Mouse (Mus musculus): ENCODE results near the gene Gm11549.

Gm11549 gene

DNA sequence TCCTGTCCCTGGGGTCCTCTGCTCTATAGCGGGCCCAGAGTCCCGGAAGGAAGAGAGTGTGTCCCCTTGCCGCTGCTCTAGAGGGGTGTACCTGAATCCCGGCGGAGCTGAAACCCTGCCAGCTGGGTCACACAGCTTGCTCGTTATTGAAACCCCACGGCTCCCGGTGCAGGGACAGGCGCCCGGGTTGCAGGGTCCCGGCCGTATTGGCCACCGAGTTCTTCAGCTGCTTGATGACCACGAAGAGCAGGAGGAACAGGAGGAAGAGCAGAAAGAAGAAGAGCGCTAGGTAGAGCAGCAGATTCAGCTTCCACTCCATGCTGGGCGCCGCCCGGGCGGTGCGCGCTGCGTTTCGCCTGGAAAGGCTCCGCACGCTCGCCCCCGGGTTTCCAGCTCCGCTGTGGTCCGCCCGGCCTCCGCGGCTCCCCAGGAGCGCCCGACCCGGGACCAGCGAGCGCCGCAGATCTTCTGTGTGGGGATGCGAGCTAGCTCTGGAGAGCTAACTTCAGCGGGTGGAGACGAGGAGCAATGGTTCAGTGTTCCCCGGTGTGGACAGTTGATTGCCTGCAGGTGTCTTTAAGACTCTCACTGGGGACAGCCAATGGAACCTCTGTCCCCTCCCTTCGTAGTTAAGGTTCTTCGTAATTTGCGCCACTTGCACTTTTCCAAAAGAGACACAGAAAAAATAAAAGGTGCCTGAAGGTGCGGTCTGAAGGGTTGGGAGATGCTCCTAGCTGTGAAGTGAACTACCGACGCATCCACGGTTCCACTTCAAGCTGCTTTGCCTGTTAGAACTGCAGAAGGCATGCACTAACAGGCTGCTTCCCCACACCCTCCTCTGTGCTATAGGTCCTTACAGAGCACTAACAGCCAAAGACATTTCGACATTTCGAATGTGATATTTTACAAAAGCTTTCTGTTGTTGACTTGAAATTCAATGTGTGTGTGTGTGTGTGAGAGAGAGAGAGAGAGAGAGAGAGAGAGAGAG, at the start of gene Gm11549:
Gm11549 (minus strand) TSS at position 741 of the 988 bp plus-strand sequence.
- no peak for DNase-seq

DNA sequence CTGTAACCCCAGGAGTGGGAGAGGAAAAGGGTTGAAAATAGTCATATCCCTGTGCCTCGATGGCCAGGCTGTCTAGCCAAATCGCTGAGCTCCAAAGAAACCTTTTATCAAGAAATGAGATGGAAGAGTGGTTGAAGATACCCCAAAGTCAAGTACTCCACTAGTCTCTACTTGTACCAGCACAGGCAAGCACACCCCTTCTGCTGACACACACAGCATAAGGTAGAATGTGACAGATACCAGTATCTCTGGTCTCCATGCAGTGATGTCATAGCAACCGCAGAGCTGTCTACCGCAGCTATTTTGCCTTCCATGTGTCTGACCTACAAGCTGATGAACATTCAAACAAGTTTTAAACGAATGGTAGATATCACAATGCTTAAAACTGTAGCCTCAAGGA, 48.2 kb upstream of the Gm11549 start:
- no peak for DNase-seq

DNA sequence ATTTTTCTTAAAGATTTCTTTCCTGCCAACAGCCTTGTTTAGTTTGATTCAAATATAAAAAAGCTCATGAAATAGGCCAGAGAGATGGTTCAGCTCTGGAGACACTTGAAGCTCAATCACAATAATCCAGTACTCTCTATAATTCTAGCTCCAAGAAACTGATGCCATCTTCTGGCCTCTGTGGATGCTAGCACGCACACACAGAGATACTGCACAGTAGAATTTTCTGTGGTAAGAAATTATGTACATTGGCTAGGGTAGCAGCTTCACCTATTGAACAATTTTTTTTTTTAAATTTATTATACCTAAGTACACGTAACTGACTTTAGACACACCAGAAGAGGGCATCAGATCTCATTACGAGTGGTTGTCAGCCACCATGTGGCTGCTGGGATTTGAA, 42.1 kb upstream of the Gm11549 start:
- no peak for DNase-seq

GRCm38 (mm10) chr3:36559606-36560005, 38.0 kb upstream of the Gm11549 start:
- DNase-seq: no peak

- no peak for DNase-seq
Measured at GRCm38 (mm10) chr3:36557601-36558000, 36.0 kb upstream of the Gm11549 start.

DNA sequence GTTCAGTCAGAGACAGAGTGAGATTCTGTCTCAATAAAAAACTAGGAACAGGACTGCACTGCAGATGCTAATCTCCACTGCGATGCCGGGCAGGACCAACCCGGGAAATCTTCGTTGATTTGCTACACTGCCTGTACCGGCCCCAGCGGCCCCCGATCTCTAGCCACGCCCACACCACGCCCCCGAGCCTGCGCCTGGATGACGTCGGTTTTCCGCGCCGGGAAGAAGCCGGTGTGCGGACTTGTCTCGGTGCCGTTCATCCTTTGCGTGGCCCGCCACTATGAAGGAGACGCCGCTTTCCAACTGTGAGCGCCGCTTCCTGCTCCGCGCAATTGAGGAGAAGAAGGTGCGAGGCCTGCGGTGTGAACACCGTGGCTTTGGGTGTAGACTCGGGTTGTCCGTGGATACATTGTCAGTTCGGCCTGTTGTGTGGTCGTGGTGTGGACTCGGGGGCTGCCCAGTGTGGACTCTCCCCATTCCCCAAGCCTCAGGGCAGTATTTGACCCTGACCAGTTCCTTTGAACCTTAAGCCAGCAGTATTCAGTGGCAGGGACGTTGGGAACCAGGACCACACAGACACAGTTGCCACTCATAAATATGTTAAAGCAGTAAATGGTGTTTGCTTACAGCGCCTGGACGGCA, 30.9 kb upstream of the Gm11549 start, which contains the start of gene Exosc9:
Exosc9 (plus strand) TSS at position 201 of the 642 bp plus-strand sequence.
- peak; percentile 95 for DNase-seq

DNA sequence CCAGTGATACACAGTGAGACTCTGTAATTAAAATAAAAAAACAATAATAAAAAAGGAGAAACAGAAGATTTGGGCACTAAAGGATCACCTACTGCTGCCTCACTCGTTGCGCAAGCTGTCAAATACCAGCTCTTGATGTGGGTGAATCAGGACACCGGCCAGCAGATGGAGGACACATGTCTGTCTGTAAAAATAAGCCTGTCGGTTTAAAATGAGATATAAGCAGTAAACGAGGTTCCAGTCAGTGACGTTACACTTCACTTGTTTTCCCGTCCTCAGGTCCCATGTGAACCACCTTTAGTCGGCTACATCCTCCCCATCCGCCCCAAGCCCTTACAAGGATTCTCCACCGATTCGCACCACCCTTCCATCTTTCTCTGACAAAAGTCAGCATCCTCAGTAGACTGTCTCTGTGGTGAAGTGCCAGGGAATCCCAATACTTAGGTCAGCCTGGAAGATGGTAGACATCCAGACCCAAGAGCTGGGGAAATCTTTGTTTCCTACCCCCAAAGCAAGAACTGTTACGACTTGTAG, 30.3 kb upstream of the Gm11549 start:
- no peak for DNase-seq

- DNase-seq: peak; percentile 25
Measured at GRCm38 (mm10) chr3:36551343-36551742, 29.7 kb upstream of the Gm11549 start.

DNA sequence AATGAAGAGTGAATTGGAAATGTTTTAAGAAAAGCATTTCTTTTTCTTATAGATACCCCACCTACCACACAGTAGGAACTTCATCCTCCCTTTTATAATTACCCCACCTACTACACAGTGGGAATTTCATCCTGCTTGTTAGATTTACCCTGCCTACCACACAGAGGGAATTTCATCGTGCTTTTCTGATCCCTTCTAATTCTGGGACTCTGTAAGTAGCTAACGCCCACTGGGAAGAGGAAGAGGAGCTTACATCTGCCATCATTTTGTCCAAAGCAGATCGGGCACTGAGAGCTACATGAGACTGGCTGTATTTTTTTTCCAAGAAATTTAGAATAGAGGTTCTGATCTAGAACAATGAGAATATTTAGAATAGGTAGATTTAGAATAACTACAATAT, 23.3 kb upstream of the Gm11549 start:
- DNase-seq: no peak

GRCm38 (mm10) chr3:36541399-36541798, 19.8 kb upstream of the Gm11549 start:
- DNase-seq: no peak

DNA sequence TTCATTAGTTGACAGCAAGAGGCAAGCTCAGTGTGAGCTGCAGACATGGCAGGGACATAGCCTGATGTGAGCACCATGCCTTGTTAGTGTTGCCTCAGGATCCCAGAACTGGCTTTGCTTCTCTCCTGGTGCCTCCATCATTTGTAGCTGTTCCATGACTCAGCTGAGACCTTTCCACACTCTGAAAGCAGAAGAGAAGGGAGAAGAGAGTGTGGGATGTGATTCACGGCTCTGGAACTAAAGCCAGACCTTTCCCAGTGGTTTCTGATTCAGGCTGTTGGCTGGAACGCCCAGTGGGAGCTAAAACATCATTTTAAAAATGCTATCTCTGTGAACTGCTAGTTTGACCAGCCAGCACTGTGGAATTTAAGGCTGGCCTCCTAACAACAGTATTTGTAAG, 19.1 kb upstream of the Gm11549 start:
- no peak for DNase-seq

DNA sequence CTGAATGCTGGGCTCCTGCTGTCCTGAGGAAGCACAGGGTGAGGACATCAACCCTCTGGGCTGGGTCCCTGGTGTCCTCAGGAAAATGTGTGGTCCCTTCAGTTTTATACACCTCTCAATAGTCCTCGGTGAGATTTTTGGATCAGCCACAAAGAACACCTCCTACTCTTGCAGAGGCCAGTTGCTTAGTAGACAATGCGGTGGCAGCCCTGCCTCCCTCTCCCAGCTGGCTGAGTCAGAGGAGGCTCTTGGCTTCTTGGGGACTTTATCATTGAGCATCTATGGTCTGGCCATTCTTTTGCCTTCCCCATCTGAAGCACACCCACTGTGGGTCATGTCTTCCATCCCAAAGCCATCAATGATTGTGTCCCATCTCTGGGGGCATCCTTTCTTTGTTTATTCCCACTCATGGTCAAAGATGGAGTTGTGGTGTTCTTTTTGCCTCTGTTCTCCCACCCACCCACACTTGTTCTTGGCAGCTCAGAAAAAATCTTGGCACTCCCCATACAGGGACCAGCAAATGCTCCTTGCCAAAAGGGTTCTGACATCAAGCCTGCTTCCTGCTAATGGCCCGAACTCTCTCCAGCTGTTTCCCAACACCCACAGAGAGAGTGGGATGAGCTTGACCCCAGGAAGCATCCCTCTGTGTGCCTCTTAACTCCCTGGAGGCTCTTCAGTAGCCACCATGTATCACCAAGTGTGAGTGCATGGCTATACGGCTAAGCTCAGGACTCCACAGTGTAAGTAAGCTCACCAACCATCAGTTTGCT, 16.3 kb upstream of the Gm11549 start:
- DNase-seq: no peak

DNA sequence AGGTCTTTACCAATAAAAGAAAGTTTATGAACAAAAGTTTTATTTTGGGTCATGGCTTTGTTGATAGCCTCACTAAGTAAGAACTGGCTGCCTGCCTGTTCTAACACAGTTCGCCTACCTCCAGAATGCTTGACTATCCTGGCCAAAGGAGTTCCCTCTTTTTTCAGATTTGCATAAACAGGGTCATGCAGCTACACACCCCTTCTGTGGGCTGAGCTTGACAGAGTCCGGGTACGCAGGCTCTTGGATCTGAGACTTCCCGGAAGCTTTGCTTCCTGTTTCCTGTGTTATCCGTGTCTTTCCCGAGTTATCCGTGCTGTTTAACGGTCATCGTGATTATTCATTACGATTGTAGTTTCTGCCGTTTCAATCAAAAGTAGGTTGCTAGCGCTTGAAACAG, 14.4 kb upstream of the Gm11549 start:
- DNase-seq: no peak

GRCm38 (mm10) chr3:36533201-36533672, 11.6 kb upstream of the Gm11549 start:
- DNase-seq: no peak

DNA sequence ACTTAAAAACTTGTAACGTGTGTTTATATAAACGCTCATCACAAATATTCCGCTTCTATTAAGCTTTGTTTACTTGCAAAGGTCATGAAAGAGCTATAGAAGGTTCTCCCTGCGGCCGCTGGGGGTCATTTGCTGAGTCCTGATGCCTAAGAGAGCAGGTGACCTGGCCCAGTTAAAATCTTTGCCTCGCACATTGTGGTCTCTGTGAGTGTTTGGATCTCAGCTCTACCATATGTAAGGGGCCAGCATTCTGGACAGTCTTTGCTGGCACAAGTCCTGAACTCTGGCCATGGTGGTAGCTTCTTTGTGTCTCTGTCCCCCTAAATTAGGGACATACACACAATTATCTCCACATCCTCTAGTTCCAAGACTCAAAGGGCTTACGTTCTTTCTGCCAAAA, 11.1 kb upstream of the Gm11549 start:
- DNase-seq: no peak

DNA sequence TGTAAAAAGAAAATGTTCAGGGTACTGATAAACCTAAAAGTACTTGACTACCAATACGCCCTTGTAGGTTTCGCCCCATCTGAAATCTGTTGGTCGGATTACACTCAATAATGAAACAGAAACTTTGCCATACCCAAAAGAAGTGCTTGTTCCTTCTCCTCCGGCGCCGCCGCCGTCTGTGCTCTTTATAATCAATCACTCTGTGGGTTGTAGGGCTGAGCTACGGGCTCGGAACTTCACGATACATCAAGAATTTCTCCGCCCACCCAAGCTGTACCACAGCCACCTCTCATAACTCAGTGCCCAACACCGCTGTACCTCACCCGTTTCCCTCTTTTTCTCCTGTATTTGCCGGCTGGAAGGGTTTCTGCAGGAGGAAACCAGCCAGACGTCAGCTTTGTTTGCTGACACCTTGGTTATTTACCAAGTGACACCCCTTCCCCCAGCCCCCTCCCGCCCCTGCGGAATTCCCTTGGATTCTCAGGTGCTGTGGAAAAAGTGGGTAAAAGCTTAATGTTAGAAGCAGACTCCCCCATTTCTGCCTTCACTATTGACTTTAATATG, 10.4 kb upstream of the Gm11549 start:
- no peak for DNase-seq

DNA sequence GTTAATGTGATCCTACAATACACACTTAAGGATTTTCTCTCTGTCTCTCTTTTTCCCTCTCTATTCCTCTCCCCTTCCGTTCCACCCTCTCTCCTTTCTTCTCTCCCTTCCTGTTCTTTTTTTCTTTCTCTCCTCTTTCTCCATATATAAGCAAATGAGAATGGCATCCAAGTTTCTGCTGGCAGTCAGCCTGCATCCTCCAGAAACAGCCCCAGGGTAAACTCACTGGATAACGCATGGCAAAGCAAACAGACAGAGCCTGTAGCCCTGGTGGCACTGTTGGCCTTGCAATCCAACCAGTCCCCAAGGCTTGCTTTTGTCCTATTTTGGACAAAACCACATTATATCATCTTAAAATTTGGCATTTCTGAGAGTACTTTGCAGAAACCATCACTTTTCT, 9.6 kb upstream of the Gm11549 start:
- no peak for DNase-seq

GRCm38 (mm10) chr3:36530781-36531180, 9.2 kb upstream of the Gm11549 start:
- no peak for DNase-seq

DNA sequence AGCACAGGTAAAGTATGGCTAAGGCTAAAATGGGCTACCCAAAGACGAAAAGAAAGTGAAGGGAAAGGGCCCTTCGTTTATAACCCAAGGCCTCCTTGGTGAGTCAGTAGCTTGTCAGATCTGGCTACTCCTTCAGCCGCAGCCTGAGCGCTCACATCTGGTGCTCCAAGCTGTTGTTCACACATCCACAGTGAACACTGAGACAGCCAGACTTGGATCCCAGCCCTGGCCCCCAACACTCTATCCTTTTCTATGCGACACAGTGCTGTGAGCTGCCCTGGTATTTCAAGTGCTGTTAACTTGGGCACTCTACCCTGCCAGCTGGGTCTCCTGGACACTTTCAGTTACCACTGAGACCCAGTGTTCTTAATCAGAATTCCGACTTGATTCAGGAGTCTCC, 8.7 kb upstream of the Gm11549 start:
- no peak for DNase-seq

GRCm38 (mm10) chr3:36524466-36524865, 2.9 kb upstream of the Gm11549 start:
- no peak for DNase-seq

GRCm38 (mm10) chr3:36522137-36522536, 524 bp upstream of the Gm11549 start:
- no peak for DNase-seq

DNA sequence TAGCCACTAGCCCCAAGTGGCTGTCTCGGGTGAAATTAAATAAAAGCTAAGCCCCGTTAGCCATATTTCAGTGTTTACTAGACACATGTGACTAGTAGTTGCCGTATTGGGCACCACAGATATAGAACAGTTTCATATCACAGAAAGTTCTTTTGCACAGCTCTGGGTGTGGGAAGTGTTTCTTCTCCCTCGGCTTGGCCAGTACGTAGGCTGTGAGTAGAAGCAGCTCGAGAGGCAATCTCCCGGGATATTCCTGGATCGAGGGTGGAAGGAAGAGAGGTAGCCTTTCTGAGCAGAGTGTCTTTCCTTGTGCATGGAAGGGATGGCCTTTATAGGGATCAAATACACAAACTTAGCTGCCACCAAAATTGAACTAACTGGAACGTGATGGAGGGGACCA, 5.4 kb downstream of the Gm11549 start:
- DNase-seq: no peak

DNA sequence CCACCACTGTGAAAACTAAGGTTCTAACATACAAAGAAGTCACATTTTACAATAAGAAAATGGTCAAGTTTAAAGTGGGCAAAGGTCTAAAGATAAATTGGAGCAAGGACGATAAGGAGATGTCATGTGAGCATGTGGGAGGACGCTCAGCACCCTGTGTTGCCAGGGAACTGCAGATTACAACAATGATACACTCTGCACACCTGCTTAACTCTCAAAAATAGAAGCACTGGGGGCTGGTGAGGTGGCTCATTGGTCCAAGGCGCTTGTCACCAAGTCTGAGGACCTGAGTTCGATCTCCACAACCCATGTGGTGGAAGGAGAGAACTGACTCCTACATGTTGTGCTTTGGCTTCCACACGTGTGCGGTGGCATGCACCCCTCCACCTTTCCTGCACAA, 10.1 kb downstream of the Gm11549 start:
- DNase-seq: no peak

Measured in cerebellum, adult 8-10 months (tissue).